9 mouse cellular contexts compared by ENCODE assay signal in the genomic region with DNA sequence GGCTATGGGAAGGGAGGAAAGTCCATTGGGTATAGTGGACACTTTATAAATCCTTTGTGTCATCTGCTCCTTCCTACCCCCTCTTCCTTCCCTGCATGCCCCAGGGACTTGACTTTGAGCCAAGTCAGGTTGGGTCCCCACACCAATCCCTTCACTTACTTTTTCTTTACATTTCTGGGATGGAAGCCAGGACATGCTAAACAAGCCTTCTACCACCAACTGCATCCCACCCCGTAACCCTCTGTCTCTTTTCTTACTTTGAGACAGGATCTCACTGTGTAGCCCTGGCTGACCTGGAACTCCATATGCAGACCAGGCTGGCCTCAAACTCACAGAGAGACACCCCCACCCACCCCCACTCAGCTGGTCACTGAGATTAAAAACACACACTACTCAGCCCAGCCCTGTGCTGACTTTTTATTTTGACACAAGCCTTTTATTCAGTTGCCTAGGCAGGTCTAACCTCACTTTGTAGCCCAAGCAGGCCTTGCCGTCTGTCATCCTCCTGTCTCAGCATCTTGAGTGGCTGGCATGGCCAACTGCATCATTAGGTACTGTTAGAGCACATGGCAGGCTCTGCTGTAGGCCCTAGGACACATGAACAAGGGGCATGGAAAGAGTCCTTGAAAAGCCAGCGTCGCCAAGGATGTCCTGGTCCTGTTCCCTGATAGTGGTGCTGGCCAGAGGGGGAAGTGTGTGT. TPM values are rescaled to one million over a fixed set of nuclear protein-coding genes. Genes with fewer than 3 reads are reported as not detected.
DNase-seq lines count a peak whose midpoint lies in the region; ATAC-seq and TF ChIP-seq lines count a peak whose summit lies in the region.
"Had no signal": no experiment of that assay in that cellular context is flagged by ENCODE, and none has a peak within 500 bp of the region (broad histone marks: within the 10 kb centered on the region; RNA-seq: fewer than 3 reads in every experiment).

No protein-coding gene starts in this region.

- H3K4me3 ChIP-seq in gastrocnemius, adult 2 months, result no peak overlapping the region
- H3K4me3 ChIP-seq in layer of hippocampus, adult 2 months, result no peak overlapping the region
- H3K4me3 ChIP-seq in embryonic fibroblast, embryonic 13.5 days (ENCODE audit: insufficient read depth, low read length), result no peak overlapping the region
- no peak overlapping the region for H3K4me3 ChIP-seq in liver, embryonic 13.5 days (replicated peaks)

- peaks cover 19% of the 10 kb centered on the region for H3K4me1 ChIP-seq in embryonic fibroblast, embryonic 13.5 days (ENCODE audit: control insufficient read depth, insufficient read depth, low read length)
- peaks cover 17% of the 10 kb centered on the region for H3K4me1 ChIP-seq in liver, embryonic 13.5 days (replicated peaks)

- H3K4me2 ChIP-seq in liver, embryonic 13.5 days, result no peak overlapping the region

- H3K27ac ChIP-seq in gastrocnemius, adult 2 months, result peak overlapping the region; percentile 78
- peak overlapping the region; percentile 58; the same call in 1 of the 2 replicates for H3K27ac ChIP-seq in layer of hippocampus, adult 2 months
- peak overlapping the region; percentile 84 for H3K27ac ChIP-seq in embryonic fibroblast, embryonic 13.5 days (ENCODE audit: insufficient read depth, low read length)
- H3K27ac ChIP-seq in liver, embryonic 13.5 days, result peak overlapping the region; percentile 8; the same call in 1 of the 2 replicates

- intact Hi-C loops in gastrocnemius, adult 2 months (cut with DNase I), result no loop called here
- intact Hi-C loops in gastrocnemius, postnatal 36 days (cut with DNase I), result no loop called here

- 52% methylated on average over 4 of the region's 4 CpGs for WGBS in liver, embryonic 13.5 days (ENCODE audit: insufficient replicate concordance)

- no peak overlapping the region for H3K9ac ChIP-seq in liver, embryonic 13.5 days

- H3K36me3 ChIP-seq in liver, embryonic 13.5 days, result no peaks in the 10 kb centered on the region

- TF ChIP-seq CTCF in gastrocnemius, adult 2 months (IDR thresholded peaks at IDR 0.05), result no peak
- TF ChIP-seq CTCF in layer of hippocampus, adult 2 months (conservative IDR thresholded peaks at IDR 0.05), result no peak
- no peak for TF ChIP-seq CTCF in embryonic fibroblast, embryonic 13.5 days (IDR thresholded peaks at IDR 0.05; ENCODE audit: borderline replicate concordance, insufficient read depth, low read length)

- ATAC-seq in liver, embryonic 13.5 days (ENCODE audit: low read depth), result no peak
- no peak for ATAC-seq in activated CD4-positive, CD25-positive, alpha-beta regulatory T cell, adult 4 months

- 0 out of 2 replicates have a peak, but pooled peaks cover 4% of the 10 kb centered on the region for H3K27me3 ChIP-seq in liver, embryonic 13.5 days

- no peak for TF ChIP-seq POLR2A in embryonic fibroblast, embryonic 13.5 days (IDR thresholded peaks at IDR 0.05; ENCODE audit: low read depth, low read length)

- no peaks in the 10 kb centered on the region for H3K9me3 ChIP-seq in liver, embryonic 13.5 days (replicated peaks)

- DNase-seq in gastrocnemius, adult 2 months, result no peak
- DNase-seq in gastrocnemius, postnatal 36 days, result no peak
- DNase-seq in layer of hippocampus, adult 2 months (ENCODE audit: low spot score in 2 of 2), result no peak
- no peak for DNase-seq in layer of hippocampus, postnatal 14 days (ENCODE audit: low spot score in 2 of 2)
- DNase-seq in liver, embryonic 13.5 days, result no peak
- DNase-seq in left cerebral cortex, adult 11 months (ENCODE audit: low spot score), result no peak
- DNase-seq: B cell, adult 2 months had no signal

RNA-seq across cellular contexts. Expression of a gene that starts 38.2 kb away (rescaled TPM):
- total RNA-seq in gastrocnemius, adult 2 months (2021), result 100 to 1,000 TPM; 170 to 181 TPM
- total RNA-seq in gastrocnemius, postnatal 36 days (2021), result 100 to 1,000 TPM; 160 to 167 TPM
- 100 to 1,000 TPM; 216 to 232 TPM for total RNA-seq in layer of hippocampus, adult 2 months (2021)
- 100 to 1,000 TPM; 242 to 247 TPM for total RNA-seq in layer of hippocampus, postnatal 14 days (2021)
- polyA plus RNA-seq in embryonic fibroblast, embryonic 13.5 days (2011; ENCODE audit: insufficient read length, low read depth, missing spikeins), result 227 and 265 TPM in 2 replicates
- 205 and 229 TPM in 2 replicates for polyA plus RNA-seq in liver, embryonic 13.5 days (2015; fragmentation: Nextera tagmentation; extraction: Ambion mirVana)
- 100 to 1,000 TPM; 308 to 398 TPM for polyA plus RNA-seq in activated CD4-positive, CD25-positive, alpha-beta regulatory T cell, adult 4 months (2017; shearing (Covaris generic))

RNA-seq across cellular contexts. Expression of a gene that starts 55.7 kb away (rescaled TPM):
- total RNA-seq in gastrocnemius, adult 2 months (2021), result 1 to 10 TPM; 1.1 to 1.2 TPM
- under 1 TPM; 0.61 to 0.86 TPM for total RNA-seq in gastrocnemius, postnatal 36 days (2021)
- total RNA-seq in layer of hippocampus, adult 2 months (2021), result under 1 TPM; 0.64 to 0.82 TPM
- total RNA-seq in layer of hippocampus, postnatal 14 days (2021), result under 1 TPM; 0.53 to 0.79 TPM
- 73.0 and 82.3 TPM in 2 replicates for polyA plus RNA-seq in embryonic fibroblast, embryonic 13.5 days (2011; ENCODE audit: insufficient read length, low read depth, missing spikeins)
- 1.8 and 2.5 TPM in 2 replicates for polyA plus RNA-seq in liver, embryonic 13.5 days (2015; fragmentation: Nextera tagmentation; extraction: Ambion mirVana)
- not detected for polyA plus RNA-seq in activated CD4-positive, CD25-positive, alpha-beta regulatory T cell, adult 4 months (2017; shearing (Covaris generic))

Comparison
In these comparisons a context has a peak if more than half of its experiments do, and no peak if none do; other contexts are left out.
1. H3K27ac ChIP-seq: peak in every context shown above with its lines; median percentile 84 in embryonic fibroblast, embryonic 13.5 days; 78 in gastrocnemius, adult 2 months; 58 in layer of hippocampus, adult 2 months; 8 in liver, embryonic 13.5 days.